Mouse (Mus musculus): ENCODE measurements around the gene Acsf3.

DNA sequence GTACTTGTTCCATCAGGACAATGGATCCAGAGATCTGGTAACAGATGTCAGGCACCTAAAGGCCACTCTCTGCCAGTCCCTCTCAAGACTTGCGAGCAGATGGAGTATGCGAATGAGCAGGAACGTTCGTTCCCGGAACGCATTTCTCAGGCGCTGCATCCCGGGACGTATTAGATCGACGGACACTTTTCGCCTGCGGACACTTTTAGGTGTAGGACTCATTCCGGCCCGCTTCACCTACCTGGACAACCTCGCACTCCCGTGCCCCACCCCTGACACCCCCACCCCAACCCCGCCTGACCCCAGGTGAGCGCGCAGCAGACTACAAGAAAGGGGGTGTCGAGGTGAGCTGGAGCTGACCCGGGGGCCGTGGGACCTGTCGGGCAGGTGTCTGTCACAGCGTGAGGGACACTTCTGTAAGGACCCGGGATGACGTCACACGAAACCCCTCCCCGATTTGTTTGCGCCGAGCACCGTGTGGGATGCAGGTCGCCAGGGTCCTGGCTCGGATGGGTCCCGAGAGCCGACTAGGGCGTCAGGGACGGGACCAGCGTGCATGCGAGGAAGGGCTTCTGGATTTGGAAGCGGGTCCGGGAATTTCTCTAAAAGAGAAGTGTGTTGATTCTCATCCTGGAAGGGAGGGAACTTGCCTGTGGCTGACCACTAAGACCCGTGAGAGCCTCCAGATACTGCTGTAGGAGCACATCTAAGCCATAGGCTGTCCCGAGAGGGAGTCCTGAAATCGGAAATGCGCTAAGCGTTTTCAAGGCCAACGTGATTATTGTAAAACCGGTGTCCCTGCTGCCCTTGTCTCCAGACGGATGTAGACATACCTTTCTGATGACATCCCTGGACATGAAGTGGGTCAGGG, at the start of gene Acsf3:
- TF ChIP-seq CTCF (IDR thresholded peaks at IDR 0.05; ENCODE audit: control insufficient read depth, insufficient read depth, insufficient replicate concordance, low read depth, low read length) (no peak), POLR2A (IDR thresholded peaks at IDR 0.05; ENCODE audit: control insufficient read depth, low read depth, low read length) (peak; percentile 37; the same call in 1 of the 2 replicates)

Measured in testis, adult 2 months (tissue).